7 mouse cellular contexts compared by ENCODE assay signal in the genomic region with DNA sequence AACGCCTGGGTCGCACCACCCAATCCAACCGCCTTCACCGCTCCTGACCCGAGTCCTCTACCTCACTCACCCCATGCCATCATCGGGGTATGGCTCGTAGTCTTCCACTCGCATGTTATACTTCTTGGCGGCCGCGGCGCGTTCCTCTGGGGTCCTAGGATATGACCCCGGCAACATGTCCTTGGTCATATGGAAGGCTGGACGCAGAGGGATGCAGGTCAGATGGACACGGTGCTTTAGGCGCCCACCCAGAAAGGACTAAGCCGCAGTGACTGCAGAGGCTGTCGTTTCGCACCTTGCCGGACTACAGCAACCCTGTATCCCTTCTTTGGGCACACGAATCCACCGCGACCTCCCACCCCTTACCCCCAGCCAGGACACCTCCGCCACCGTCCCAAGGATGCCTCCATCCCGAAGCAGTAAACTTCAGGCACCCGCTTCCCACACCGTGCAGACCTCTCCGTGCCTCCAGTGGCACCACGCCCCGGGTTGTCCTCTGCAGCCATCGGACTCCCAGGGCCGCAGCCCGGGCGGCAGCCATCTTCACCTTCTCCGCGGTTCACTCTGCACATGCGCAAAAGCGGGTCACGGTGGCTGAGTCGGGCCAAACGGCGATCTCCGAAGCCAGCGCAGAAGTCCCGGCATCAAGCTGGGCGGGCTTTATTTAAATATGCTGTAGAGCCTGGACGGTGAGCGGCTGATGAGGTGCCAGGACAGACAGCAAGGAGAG. TPM values are rescaled to one million over a fixed set of nuclear protein-coding genes. Genes with fewer than 3 reads are reported as not detected.
A peak's percentile ranks its signal among the peaks of the same experiment; 100 is the strongest.
DNase-seq lines count a peak whose midpoint lies in the region; ATAC-seq lines count a peak whose summit lies in the region.

A gene (minus strand): TSS at position 580 of the 730 bp plus-strand sequence.

- no peaks in the 10 kb centered on the region for H3K9me3 ChIP-seq in embryonic facial prominence, embryonic 11.5 days (replicated peaks; ENCODE audit: control insufficient read depth, low read length)
- H3K9me3 ChIP-seq in limb, embryonic 11.5 days (ENCODE audit: control insufficient read depth, low read length), result no peaks in the 10 kb centered on the region
- no peaks in the 10 kb centered on the region for H3K9me3 ChIP-seq in midbrain, embryonic 14.5 days (ENCODE audit: control insufficient read depth, low read length)

- no peaks in the 10 kb centered on the region for H3K4me1 ChIP-seq in embryonic facial prominence, embryonic 11.5 days (ENCODE audit: control insufficient read depth, insufficient read depth, low read length)
- peaks cover 7% of the 10 kb centered on the region for H3K4me1 ChIP-seq in limb, embryonic 11.5 days (ENCODE audit: control insufficient read depth, insufficient read depth, low read length)
- peaks cover 7% of the 10 kb centered on the region; the same call in 1 of the 2 replicates for H3K4me1 ChIP-seq in midbrain, embryonic 14.5 days (ENCODE audit: control insufficient read depth, insufficient read depth, low read length)

- H3K4me3 ChIP-seq in embryonic facial prominence, embryonic 11.5 days (ENCODE audit: low read depth, low read length), result peak within 1 kb of the TSS; percentile 94
- H3K4me3 ChIP-seq in limb, embryonic 11.5 days (ENCODE audit: low read depth, low read length), result peak within 1 kb of the TSS; percentile 65
- peak within 1 kb of the TSS; percentile 73 for H3K4me3 ChIP-seq in midbrain, embryonic 14.5 days (replicated peaks; ENCODE audit: low read depth, low read length)

- peak within 1 kb of the TSS; percentile 79 for H3K4me2 ChIP-seq in embryonic facial prominence, embryonic 11.5 days (ENCODE audit: low read depth, low read length)
- H3K4me2 ChIP-seq in limb, embryonic 11.5 days (ENCODE audit: low read depth, severe bottlenecking), result peak within 1 kb of the TSS; percentile 72
- peak within 1 kb of the TSS; percentile 62 for H3K4me2 ChIP-seq in midbrain, embryonic 14.5 days (ENCODE audit: low read length)

- DNase-seq in adrenal gland, postnatal 14 days, result peak; percentile 98
- DNase-seq in embryonic facial prominence, embryonic 11.5 days (ENCODE audit: low spot score), result peak; percentile 94
- peak; percentile 99 for DNase-seq in heart, adult 11 months
- peak; percentile 95 for DNase-seq in kidney, adult 18-20 months
- peak; percentile 97 for DNase-seq in limb, embryonic 11.5 days (ENCODE audit: low spot score)
- peak; percentile 97 for DNase-seq in midbrain, embryonic 14.5 days
- DNase-seq in spleen, adult 18-20 months, result peak; percentile 88 to 92

- WGBS in embryonic facial prominence, embryonic 11.5 days, result under 1% methylated on average over 50 of the region's 50 CpGs
- 0% methylated on average over 50 of the region's 50 CpGs for WGBS in limb, embryonic 11.5 days
- 1% methylated on average over 50 of the region's 50 CpGs for WGBS in midbrain, embryonic 14.5 days

- peaks cover 9% of the 10 kb centered on the region for H3K36me3 ChIP-seq in embryonic facial prominence, embryonic 11.5 days (replicated peaks; ENCODE audit: control insufficient read depth, insufficient read depth, low read depth, low read length)
- H3K36me3 ChIP-seq in limb, embryonic 11.5 days (ENCODE audit: control insufficient read depth, insufficient read depth, low read length), result peaks cover 12% of the 10 kb centered on the region
- H3K36me3 ChIP-seq in midbrain, embryonic 14.5 days (ENCODE audit: control insufficient read depth, insufficient read depth, low read length), result peaks cover 36% of the 10 kb centered on the region

- no peaks in the 10 kb centered on the region for H3K27me3 ChIP-seq in embryonic facial prominence, embryonic 11.5 days (ENCODE audit: control insufficient read depth, insufficient read depth, low read length)
- H3K27me3 ChIP-seq in limb, embryonic 11.5 days (ENCODE audit: control insufficient read depth, insufficient read depth, low read length), result no peaks in the 10 kb centered on the region
- no peaks in the 10 kb centered on the region for H3K27me3 ChIP-seq in midbrain, embryonic 14.5 days (ENCODE audit: control insufficient read depth, insufficient read depth, low read length)

- peak; percentile 77 for ATAC-seq in embryonic facial prominence, embryonic 11.5 days (replicated peaks; ENCODE audit: insufficient number of reproducible peaks, low FRiP score, low TSS enrichment, low read depth)
- peak; percentile 82 for ATAC-seq in limb, embryonic 11.5 days (ENCODE audit: insufficient number of reproducible peaks, low FRiP score, low TSS enrichment, low read depth)
- ATAC-seq in midbrain, embryonic 14.5 days (ENCODE audit: low FRiP score, low TSS enrichment), result peak; percentile 82; the same call in 1 of the 2 replicates

- H3K27ac ChIP-seq in embryonic facial prominence, embryonic 11.5 days (replicated peaks; ENCODE audit: low read depth, low read length), result no peak within 1 kb of the TSS
- peak within 1 kb of the TSS; percentile 26; the same call in 1 of the 2 replicates for H3K27ac ChIP-seq in limb, embryonic 11.5 days (replicated peaks; ENCODE audit: low read depth, low read length)
- peak within 1 kb of the TSS; percentile 68 for H3K27ac ChIP-seq in midbrain, embryonic 14.5 days (replicated peaks; ENCODE audit: low read depth, low read length)

- peak within 1 kb of the TSS; percentile 94 for H3K9ac ChIP-seq in embryonic facial prominence, embryonic 11.5 days (replicated peaks; ENCODE audit: low read length)
- peak within 1 kb of the TSS; percentile 90 for H3K9ac ChIP-seq in limb, embryonic 11.5 days (ENCODE audit: low read length)
- peak within 1 kb of the TSS; percentile 92 for H3K9ac ChIP-seq in midbrain, embryonic 14.5 days (replicated peaks; ENCODE audit: low read length)

RNA-seq across cellular contexts. Expression of the gene that starts here (rescaled TPM):
- 943 and 1,009 TPM in 2 replicates for total RNA-seq in adrenal gland, postnatal 14 days (2021)
- 466 and 508 TPM in 2 replicates for polyA plus RNA-seq in embryonic facial prominence, embryonic 11.5 days (2014; fragmentation: Nextera tagmentation; extraction: Ambion mirVana)
- polyA plus RNA-seq in limb, embryonic 11.5 days (2014; fragmentation: Nextera tagmentation; extraction: Ambion mirVana), result 542 and 551 TPM in 2 replicates
- polyA plus RNA-seq in midbrain, embryonic 14.5 days (2014; fragmentation: Nextera tagmentation; extraction: Ambion mirVana), result 566 and 729 TPM in 2 replicates
